Mouse (Mus musculus) liver, postnatal 0 days (tissue): ENCODE results near the gene Ccdc121.
A peak's percentile ranks its signal among the peaks of the same experiment; 100 is the strongest.

Source experiments
- CTCF ChIP-seq: sonication (generic); IDR thresholded peaks from 2 replicates; pipeline ENCODE4 v1.5.1; 2016; ENCODE audit warnings: antibody characterized with exemption, low read depth
- EP300 ChIP-seq: IDR thresholded peaks from 2 replicates; pipeline ENCODE4 v1.6.1; 2016; ENCODE audit warnings: antibody characterized with exemption, low read depth, mild to moderate bottlenecking

GRCm38 (mm10) chr1:181511307-181511706 lies at the start of gene Ccdc121:
- peak; percentile 40 for TF ChIP-seq CTCF
- TF ChIP-seq EP300: no peak
